Mouse (Mus musculus) hindbrain, embryonic 15.5 days (tissue): ENCODE measurements at regions not wholly inside any gene's neighbourhood (a gene's known extent, or its start where the extent isn't known, plus 50 kb on each side); places are given as distances from the start of the nearest gene placed in this dataset.

Experiments used
- ATAC-seq: fragments of 200-750 bp; cut with Nextera tagmentation; 2 replicates; pipeline ENCODE4 v1.8.0; 2017; ENCODE audit warnings: low read depth, moderate number of reproducible peaks, moderate TSS enrichment; ENCODE audit not compliant: low FRiP score
- H3K27ac ChIP-seq: fragments of 300-500 bp; sonication (generic); replicated peaks from 2 replicates; pipeline ENCODE4 v1.5.1; 2015; ENCODE audit warnings: mild to moderate bottlenecking, inconsistent platforms
- H3K27me3 ChIP-seq: fragments of 300-500 bp; sonication (generic); 2 replicates; pipeline ENCODE4 v1.6.1; 2015; ENCODE audit warnings: control low read depth, inconsistent platforms
- H3K36me3 ChIP-seq: fragments of 300-500 bp; sonication (generic); 2 replicates; pipeline ENCODE4 v1.6.1; 2015; ENCODE audit warnings: control low read depth, inconsistent platforms
- H3K4me1 ChIP-seq: fragments of 300-500 bp; sonication (generic); replicated peaks from 2 replicates; pipeline ENCODE4 v1.6.1; 2015; ENCODE audit warnings: control low read depth, inconsistent platforms
- H3K4me2 ChIP-seq: fragments of 300-500 bp; sonication (generic); 2 replicates; pipeline ENCODE4 v1.6.1; 2015; ENCODE audit warnings: moderate library complexity, mild to moderate bottlenecking, inconsistent platforms
- H3K4me3 ChIP-seq: fragments of 300-500 bp; sonication (generic); 2 replicates; pipeline ENCODE4 v1.5.1; 2015; ENCODE audit warnings: mild to moderate bottlenecking, inconsistent platforms
- H3K9ac ChIP-seq: fragments of 300-500 bp; sonication (generic); 2 replicates; pipeline ENCODE4 v1.6.1; 2015; ENCODE audit warnings: inconsistent platforms
- H3K9me3 ChIP-seq: fragments of 300-500 bp; sonication (generic); 2 replicates; pipeline ENCODE4 v1.6.1; 2016; ENCODE audit warnings: control low read depth, inconsistent platforms
- WGBS: fragments of 180-500 bp; shearing (Covaris S2); methylation state at CpG from one replicate; pipeline ENCODE4 v1.1.7; 2015; 5-methylcytosine and 5-hydroxymethylcytosine counted together

GRCm38 (mm10) chr8:26851871-26852800 lies 125.0 kb upstream of the Zfp703 start:
- WGBS, result 63% methylated on average over 18 of the region's 18 CpGs
- H3K4me2 ChIP-seq, result no peak overlapping the region
- peaks cover 8% of the 10 kb centered on the region for H3K4me1 ChIP-seq
- no peak overlapping the region for H3K4me3 ChIP-seq
- no peak for ATAC-seq
- H3K9me3 ChIP-seq, result no peaks in the 10 kb centered on the region
- no peaks in the 10 kb centered on the region for H3K36me3 ChIP-seq
- H3K9ac ChIP-seq, result no peak overlapping the region
- H3K27me3 ChIP-seq, result no peaks in the 10 kb centered on the region
- H3K27ac ChIP-seq, result no peak overlapping the region

- no peak overlapping the region for H3K9ac ChIP-seq
- H3K36me3 ChIP-seq, result no peaks in the 10 kb centered on the region
- H3K27ac ChIP-seq, result no peak overlapping the region
- WGBS, result 78% methylated on average over 8 of the region's 8 CpGs
- H3K4me1 ChIP-seq, result peaks cover 8% of the 10 kb centered on the region
- ATAC-seq, result no peak
- no peaks in the 10 kb centered on the region for H3K27me3 ChIP-seq
- H3K4me2 ChIP-seq, result no peak overlapping the region
- H3K4me3 ChIP-seq, result no peak overlapping the region
- no peaks in the 10 kb centered on the region for H3K9me3 ChIP-seq
Measured at GRCm38 (mm10) chr8:26852921-26853320, 124.2 kb upstream of the Zfp703 start.

GRCm38 (mm10) chr8:26854557-26855238 lies 122.4 kb upstream of the Zfp703 start:
- Histone ChIP-seq H3K4me1 (peaks cover 2% of the 10 kb centered on the region; the same call in 1 of the 2 replicates), H3K4me3 (no peak overlapping the region), H3K4me2 (no peak overlapping the region), H3K27ac (no peak overlapping the region), H3K9me3 (no peaks in the 10 kb centered on the region), H3K36me3 (no peaks in the 10 kb centered on the region), H3K9ac (no peak overlapping the region), H3K27me3 (no peaks in the 10 kb centered on the region)
- ATAC-seq, result no peak
- 79% methylated on average over 12 of the region's 12 CpGs for WGBS

- Histone ChIP-seq H3K4me2 (no peak overlapping the region), H3K27ac (no peak overlapping the region), H3K36me3 (no peaks in the 10 kb centered on the region), H3K4me3 (no peak overlapping the region), H3K4me1 (0 out of 2 replicates have a peak, but pooled peaks cover 2% of the 10 kb centered on the region), H3K9me3 (no peaks in the 10 kb centered on the region), H3K9ac (no peak overlapping the region), H3K27me3 (no peaks in the 10 kb centered on the region)
- 82% methylated on average over 6 of the region's 6 CpGs for WGBS
- ATAC-seq, result no peak
Measured at GRCm38 (mm10) chr8:26855256-26855655, 121.9 kb upstream of the Zfp703 start.

- WGBS, result 96% methylated on average over 2 of the region's 2 CpGs
- H3K4me2 ChIP-seq, result no peak overlapping the region
- no peaks in the 10 kb centered on the region for H3K36me3 ChIP-seq
- no peaks in the 10 kb centered on the region for H3K9me3 ChIP-seq
- H3K27me3 ChIP-seq, result no peaks in the 10 kb centered on the region
- no peak overlapping the region for H3K27ac ChIP-seq
- no peak for ATAC-seq
- no peak overlapping the region for H3K9ac ChIP-seq
- no peak overlapping the region for H3K4me3 ChIP-seq
- H3K4me1 ChIP-seq, result no peaks in the 10 kb centered on the region
Measured at GRCm38 (mm10) chr8:26864571-26864970, 112.6 kb upstream of the Zfp703 start.

GRCm38 (mm10) chr8:26864971-26865370 lies 112.2 kb upstream of the Zfp703 start:
- Histone ChIP-seq H3K9ac (no peak overlapping the region), H3K36me3 (no peaks in the 10 kb centered on the region), H3K4me1 (no peaks in the 10 kb centered on the region), H3K27ac (no peak overlapping the region), H3K27me3 (no peaks in the 10 kb centered on the region), H3K4me3 (no peak overlapping the region), H3K4me2 (no peak overlapping the region), H3K9me3 (no peaks in the 10 kb centered on the region)
- 79% methylated on average over 10 of the region's 10 CpGs for WGBS
- no peak for ATAC-seq

GRCm38 (mm10) chr8:26868101-26868848 lies 108.8 kb upstream of the Zfp703 start:
- 68% methylated on average over 6 of the region's 6 CpGs for WGBS
- Histone ChIP-seq H3K27ac (no peak overlapping the region), H3K27me3 (no peaks in the 10 kb centered on the region), H3K9me3 (no peaks in the 10 kb centered on the region), H3K9ac (no peak overlapping the region), H3K4me1 (no peaks in the 10 kb centered on the region), H3K4me3 (no peak overlapping the region), H3K4me2 (no peak overlapping the region), H3K36me3 (no peaks in the 10 kb centered on the region)
- no peak for ATAC-seq

GRCm38 (mm10) chr8:26868849-26869110 lies 108.3 kb upstream of the Zfp703 start:
- H3K9ac ChIP-seq, result no peak overlapping the region
- 79% methylated on average over 2 of the region's 2 CpGs for WGBS
- ATAC-seq, result no peak
- no peaks in the 10 kb centered on the region for H3K27me3 ChIP-seq
- H3K36me3 ChIP-seq, result no peaks in the 10 kb centered on the region
- no peaks in the 10 kb centered on the region for H3K9me3 ChIP-seq
- H3K4me3 ChIP-seq, result no peak overlapping the region
- no peak overlapping the region for H3K4me2 ChIP-seq
- no peak overlapping the region for H3K27ac ChIP-seq
- no peaks in the 10 kb centered on the region for H3K4me1 ChIP-seq

- 90% methylated on average over 7 of the region's 7 CpGs for WGBS
- H3K36me3 ChIP-seq, result no peaks in the 10 kb centered on the region
- ATAC-seq, result no peak
- no peak overlapping the region for H3K4me3 ChIP-seq
- H3K27me3 ChIP-seq, result no peaks in the 10 kb centered on the region
- no peak overlapping the region for H3K4me2 ChIP-seq
- H3K4me1 ChIP-seq, result no peaks in the 10 kb centered on the region
- H3K9me3 ChIP-seq, result no peaks in the 10 kb centered on the region
- H3K27ac ChIP-seq, result no peak overlapping the region
- no peak overlapping the region for H3K9ac ChIP-seq
Measured at GRCm38 (mm10) chr8:26871838-26872237, 105.3 kb upstream of the Zfp703 start.

- H3K4me1 ChIP-seq, result no peaks in the 10 kb centered on the region
- H3K9me3 ChIP-seq, result no peaks in the 10 kb centered on the region
- no peak overlapping the region for H3K9ac ChIP-seq
- ATAC-seq, result no peak
- WGBS, result 84% methylated on average over 3 of the region's 3 CpGs
- H3K4me2 ChIP-seq, result no peak overlapping the region
- H3K27ac ChIP-seq, result no peak overlapping the region
- H3K36me3 ChIP-seq, result no peaks in the 10 kb centered on the region
- no peak overlapping the region for H3K4me3 ChIP-seq
- H3K27me3 ChIP-seq, result no peaks in the 10 kb centered on the region
Measured at GRCm38 (mm10) chr8:26872382-26872781, 104.7 kb upstream of the Zfp703 start.

GRCm38 (mm10) chr8:26872815-26873214 lies 104.3 kb upstream of the Zfp703 start:
- Histone ChIP-seq H3K36me3 (no peaks in the 10 kb centered on the region), H3K9me3 (no peaks in the 10 kb centered on the region), H3K9ac (no peak overlapping the region), H3K4me1 (no peaks in the 10 kb centered on the region), H3K27ac (no peak overlapping the region), H3K27me3 (no peaks in the 10 kb centered on the region), H3K4me2 (no peak overlapping the region), H3K4me3 (no peak overlapping the region)
- WGBS, result 78% methylated on average over 8 of the region's 8 CpGs
- no peak for ATAC-seq

- H3K27ac ChIP-seq, result no peak overlapping the region
- H3K4me3 ChIP-seq, result no peak overlapping the region
- WGBS, result 75% methylated on average over 7 of the region's 7 CpGs
- no peaks in the 10 kb centered on the region for H3K36me3 ChIP-seq
- no peaks in the 10 kb centered on the region for H3K4me1 ChIP-seq
- ATAC-seq, result no peak
- no peak overlapping the region for H3K9ac ChIP-seq
- no peaks in the 10 kb centered on the region for H3K9me3 ChIP-seq
- H3K27me3 ChIP-seq, result no peaks in the 10 kb centered on the region
- H3K4me2 ChIP-seq, result no peak overlapping the region
Measured at GRCm38 (mm10) chr8:26880177-26880576, 96.9 kb upstream of the Zfp703 start.
